Mouse (Mus musculus) heart, adult 2 months (tissue): ENCODE measurements at regions not wholly inside any gene's neighbourhood (a gene's known extent, or its start where the extent isn't known, plus 50 kb on each side); places are given as distances from the start of the nearest gene placed in this dataset.
"Not testable (repeated sequence)": the region's sequence is repeated elsewhere in the genome, so short reads cannot be mapped to it uniquely, and the experiment has no call there.

Experiments
- CTCF ChIP-seq: fragments of 200-600 bp; IDR thresholded peaks from 2 replicates; pipeline ENCODE4 v1.8.1; 2022; ENCODE audit warnings: antibody characterized with exemption, mild to moderate bottlenecking, moderate library complexity
- POLR2A ChIP-seq: fragments of 200-500 bp; IDR thresholded peaks from 2 replicates; pipeline ENCODE4 v1.6.1; 2011; ENCODE audit warnings: mild to moderate bottlenecking, low read depth, low read length, control low read depth; ENCODE audit not compliant: insufficient read depth

GRCm38 (mm10) chr12:115371784-115372183 is 675.7 kb upstream of the Zfp386 start:
- TF ChIP-seq CTCF, POLR2A: not testable (repeated sequence)
